ENCODE assay signal across 15 mouse cellular contexts in the genomic region with DNA sequence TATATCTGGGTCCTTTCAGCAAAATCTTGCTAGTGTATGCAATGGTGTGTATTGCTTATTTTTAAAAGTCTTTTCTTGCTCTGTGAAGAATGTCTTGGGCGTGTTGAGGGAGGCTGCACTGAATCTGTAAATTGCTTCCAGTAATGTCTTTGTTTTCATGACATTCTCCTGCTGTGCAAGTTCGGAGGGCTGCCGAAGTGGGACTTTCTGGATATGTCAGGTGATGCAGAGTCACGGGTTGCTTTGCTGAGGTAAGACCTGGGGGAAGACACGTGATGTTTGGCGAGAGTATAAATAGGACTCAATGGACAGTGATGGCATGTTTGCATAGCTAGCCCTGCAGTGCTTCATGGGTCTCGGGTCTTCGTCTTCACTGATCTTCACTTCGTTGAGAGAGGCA.
"Had no signal": no experiment of that assay in that cellular context is flagged by ENCODE, and none has a peak within 500 bp of the region (broad histone marks: within the 10 kb centered on the region; RNA-seq: fewer than 3 reads in every experiment).

No protein-coding gene starts in this region.

- H3K27ac ChIP-seq: neural tube, embryonic 15.5 days; stomach, embryonic 15.5 days; stomach, postnatal 0 days had no signal

- H3K27me3 ChIP-seq: neural tube, embryonic 15.5 days; stomach, embryonic 15.5 days had no signal

- H3K4me3 ChIP-seq: neural tube, embryonic 15.5 days; stomach, embryonic 15.5 days had no signal

- H3K4me2 ChIP-seq: neural tube, embryonic 15.5 days; stomach, embryonic 15.5 days had no signal

- H3K36me3 ChIP-seq: neural tube, embryonic 15.5 days; stomach, embryonic 15.5 days had no signal

- H3K9me3 ChIP-seq: neural tube, embryonic 15.5 days; stomach, embryonic 15.5 days had no signal

- H3K9ac ChIP-seq: neural tube, embryonic 15.5 days; stomach, embryonic 15.5 days had no signal

- H3K4me1 ChIP-seq: neural tube, embryonic 15.5 days; stomach, embryonic 15.5 days had no signal

- DNase-seq: retina, postnatal 1 day; right cerebral cortex, adult 18-20 months; right cerebral cortex, postnatal 14 days; right cerebral cortex, postnatal 25 days; right cerebral cortex, postnatal 4 days; spleen, adult 18-20 months; thymus, adult 18-20 months; thymus, adult 2 months; thymus, postnatal 14 days; thymus, postnatal 25 days; thymus, postnatal 36 days; thymus, postnatal 4 days had no signal
